Mouse (Mus musculus) monocyte, adult 5-6 weeks (primary cell): ENCODE results near the gene Olig3. TPM values are rescaled to one million over a fixed set of nuclear protein-coding genes. Genes with fewer than 3 reads are reported as not detected.
"Not testable (repeated sequence)": the region's sequence is repeated elsewhere in the genome, so short reads cannot be mapped to it uniquely, and the experiment has no call there.

Experiments
- ATAC-seq: fragments of 153-309, 156-312 bp; replicated peaks from 2 replicates; pipeline ENCODE4 v1.8.0; 2017; ENCODE audit warnings: mild to moderate bottlenecking; ENCODE audit not compliant: low TSS enrichment, insufficient number of reproducible peaks, severe bottlenecking, poor library complexity, low FRiP score
- total RNA-seq: library from RNA; stranded (forward); fragments of 200-1000, 200-491, 200-594 nt; gene quantifications from 3 replicates; pipeline ENCODE4 v1.2.3, GENCODE M21; 2017

The Olig3 gene
- total RNA-seq, 1 experiment from 2014 or later, result not detected

GRCm38 (mm10) chr10:19357848-19358247 is 1.5 kb downstream of the Olig3 start:
- ATAC-seq, result no peak

- ATAC-seq, result no peak
Measured at GRCm38 (mm10) chr10:19360446-19361300, 4.3 kb downstream of the Olig3 start.

GRCm38 (mm10) chr10:19361539-19362293 is 5.4 kb downstream of the Olig3 start:
- ATAC-seq, result no peak

- ATAC-seq, result no peak
Measured at GRCm38 (mm10) chr10:19362294-19362590, 5.9 kb downstream of the Olig3 start.

GRCm38 (mm10) chr10:19362861-19363260 is 6.5 kb downstream of the Olig3 start:
- ATAC-seq, result no peak

GRCm38 (mm10) chr10:19363365-19363764 is 7.0 kb downstream of the Olig3 start:
- ATAC-seq, result no peak

- ATAC-seq, result no peak
Measured at GRCm38 (mm10) chr10:19369143-19369542, 12.8 kb downstream of the Olig3 start.

GRCm38 (mm10) chr10:19370146-19370545 is 13.8 kb downstream of the Olig3 start:
- ATAC-seq, result no peak

GRCm38 (mm10) chr10:19372263-19372662 is 15.9 kb downstream of the Olig3 start:
- no peak for ATAC-seq

GRCm38 (mm10) chr10:19373797-19374196 is 17.5 kb downstream of the Olig3 start:
- no peak for ATAC-seq

GRCm38 (mm10) chr10:19374311-19374710 is 18.0 kb downstream of the Olig3 start:
- ATAC-seq, result no peak

GRCm38 (mm10) chr10:19375838-19376237 is 19.5 kb downstream of the Olig3 start:
- no peak for ATAC-seq

GRCm38 (mm10) chr10:19380971-19381370 is 24.6 kb downstream of the Olig3 start:
- ATAC-seq, result not testable (repeated sequence)

- ATAC-seq, result no peak
Measured at GRCm38 (mm10) chr10:19384176-19384575, 27.8 kb downstream of the Olig3 start.

GRCm38 (mm10) chr10:19391819-19392218 is 35.5 kb downstream of the Olig3 start:
- ATAC-seq, result no peak

GRCm38 (mm10) chr10:19396485-19397137 is 40.3 kb downstream of the Olig3 start:
- no peak for ATAC-seq

GRCm38 (mm10) chr10:19397396-19397795 is 41.1 kb downstream of the Olig3 start:
- no peak for ATAC-seq

- ATAC-seq, result no peak
Measured at GRCm38 (mm10) chr10:19401136-19401535, 44.8 kb downstream of the Olig3 start.

GRCm38 (mm10) chr10:19404401-19404800 is 48.1 kb downstream of the Olig3 start:
- no peak for ATAC-seq

GRCm38 (mm10) chr10:19405959-19406358 is 49.6 kb downstream of the Olig3 start:
- ATAC-seq, result no peak
